Comparison of ENCODE assay signal across 18 mouse cellular contexts in the genomic region with DNA sequence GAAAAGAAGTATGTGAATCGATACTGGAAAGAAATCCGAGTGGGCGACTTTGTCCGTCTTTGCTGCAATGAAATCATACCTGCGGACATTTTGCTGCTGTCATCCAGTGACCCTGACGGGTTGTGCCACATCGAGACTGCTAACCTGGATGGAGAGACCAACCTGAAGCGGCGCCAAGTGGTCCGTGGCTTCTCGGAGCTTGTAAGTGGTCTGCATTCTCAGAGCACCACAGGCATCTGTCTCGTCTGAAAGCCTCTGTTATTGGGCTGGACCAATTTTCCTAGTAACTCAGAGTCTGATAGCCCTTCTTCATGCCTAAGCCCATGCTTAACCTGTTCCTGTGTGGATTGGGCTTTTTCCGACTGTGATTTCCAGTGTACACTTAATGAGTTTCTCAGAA.
DNase-seq lines count a peak whose midpoint lies in the region; ATAC-seq and TF ChIP-seq lines count a peak whose summit lies in the region.
"Had no signal": no experiment of that assay in that cellular context is flagged by ENCODE, and none has a peak within 500 bp of the region (broad histone marks: within the 10 kb centered on the region; RNA-seq: fewer than 3 reads in every experiment).

No protein-coding gene starts in this region.

- H3K4me2 ChIP-seq in midbrain, embryonic 11.5 days, result no peak overlapping the region
- no peak overlapping the region for H3K4me2 ChIP-seq in midbrain, postnatal 0 days (ENCODE audit: low read depth, low read length, poor library complexity, severe bottlenecking)

- H3K9ac ChIP-seq in midbrain, embryonic 11.5 days (ENCODE audit: low read length), result no peak overlapping the region
- H3K9ac ChIP-seq in midbrain, postnatal 0 days (replicated peaks; ENCODE audit: low read length, poor library complexity, severe bottlenecking), result no peak overlapping the region

- no peaks in the 10 kb centered on the region for H3K9me3 ChIP-seq in midbrain, embryonic 11.5 days (ENCODE audit: control insufficient read depth, low read length)
- H3K9me3 ChIP-seq in midbrain, postnatal 0 days (ENCODE audit: low read length), result no peaks in the 10 kb centered on the region

- no peak for TF ChIP-seq CTCF in midbrain, postnatal 0 days (IDR thresholded peaks at IDR 0.05)

- no peak overlapping the region for H3K27ac ChIP-seq in midbrain, embryonic 11.5 days (ENCODE audit: low read depth, low read length)
- no peak overlapping the region for H3K27ac ChIP-seq in midbrain, postnatal 0 days (ENCODE audit: low read depth, low read length)

- H3K4me1 ChIP-seq in midbrain, embryonic 11.5 days (ENCODE audit: control insufficient read depth, insufficient read depth, low read length), result no peaks in the 10 kb centered on the region
- H3K4me1 ChIP-seq in midbrain, postnatal 0 days (ENCODE audit: insufficient read depth, low read length), result no peaks in the 10 kb centered on the region

- 92% methylated on average over 13 of the region's 13 CpGs for WGBS in midbrain, embryonic 11.5 days
- 93% methylated on average over 13 of the region's 13 CpGs for WGBS in midbrain, postnatal 0 days

- DNase-seq in heart, adult 11 months, result peak; percentile 82
- no peak for DNase-seq in heart, adult 9 months (ENCODE audit: low spot score in 2 of 2)
- peak; percentile 73 for DNase-seq in midbrain, embryonic 11.5 days (ENCODE audit: low spot score, missing footprints)
- DNase-seq in midbrain, postnatal 0 days (ENCODE audit: low spot score), result no peak
- DNase-seq: adrenal gland, adult 2 months; adrenal gland, adult 8-10 months; adrenal gland, postnatal 10 days; adrenal gland, postnatal 14 days; adrenal gland, postnatal 25 days; adrenal gland, postnatal 36 days; B cell, adult 2 months; cerebellum, adult 11 months; cerebellum, adult 11-12 months; cerebellum, adult 18-20 months had no signal

- H3K4me3 ChIP-seq in midbrain, embryonic 11.5 days (ENCODE audit: low read depth, low read length), result no peak overlapping the region
- no peak overlapping the region for H3K4me3 ChIP-seq in midbrain, postnatal 0 days (ENCODE audit: low read depth, low read length)

- no peaks in the 10 kb centered on the region for H3K36me3 ChIP-seq in midbrain, embryonic 11.5 days (ENCODE audit: control insufficient read depth, insufficient read depth, low read length)
- H3K36me3 ChIP-seq in midbrain, postnatal 0 days (ENCODE audit: insufficient read depth, low read length), result no peaks in the 10 kb centered on the region
- H3K36me3 ChIP-seq: G1E had no signal

- H3K27me3 ChIP-seq in midbrain, embryonic 11.5 days (ENCODE audit: control insufficient read depth, insufficient read depth, low read length), result no peaks in the 10 kb centered on the region
- no peaks in the 10 kb centered on the region for H3K27me3 ChIP-seq in midbrain, postnatal 0 days (ENCODE audit: insufficient read depth, low read length)
- H3K27me3 ChIP-seq: CH12.LX, Patski had no signal

- no peak for ATAC-seq in midbrain, embryonic 11.5 days (ENCODE audit: low FRiP score)
- no peak for ATAC-seq in midbrain, postnatal 0 days (ENCODE audit: low FRiP score)
- ATAC-seq: activated CD4-positive, CD25-positive, alpha-beta regulatory T cell, adult 4 months; Patski had no signal

Comparison
In these comparisons a context has a peak if more than half of its experiments do, and no peak if none do; other contexts are left out.
1. DNase-seq: peak in heart, adult 11 months (single experiment) and midbrain, embryonic 11.5 days (single experiment); none in heart, adult 9 months (0 of 2) and midbrain, postnatal 0 days (single experiment).